Mouse (Mus musculus): Measurements from ENCODE around the gene Dchs1.
"Not testable (repeated sequence)": the region's sequence is repeated elsewhere in the genome, so short reads cannot be mapped to it uniquely, and the experiment has no call there.

DNA sequence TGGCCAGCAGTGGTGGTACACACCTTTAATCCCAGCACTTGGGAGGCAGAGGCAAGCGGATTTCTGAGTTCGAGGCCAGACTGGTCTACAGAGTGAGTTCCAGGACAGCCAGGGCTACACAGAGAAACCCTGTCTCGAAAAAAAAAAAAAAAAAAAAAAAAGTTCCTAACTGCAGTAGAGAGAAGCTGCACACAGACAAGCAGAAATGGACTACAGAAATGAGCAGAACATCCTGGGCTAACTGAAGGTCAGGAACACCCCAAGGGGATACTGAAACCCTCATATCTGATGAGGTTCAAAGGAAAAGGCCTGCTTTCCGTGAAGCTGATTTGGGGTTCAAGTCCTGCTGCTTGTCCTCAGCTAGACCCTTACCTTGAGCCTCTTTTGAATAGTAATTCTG is 52.0 kb downstream of the Dchs1 start:
- TF ChIP-seq CTCF (IDR thresholded peaks at IDR 0.05; ENCODE audit: extremely low read depth, insufficient read length, insufficient replicate concordance, low read depth, low read length); POLR2A (IDR thresholded peaks at IDR 0.05; ENCODE audit: low read depth, low read length): not testable (repeated sequence)

All from small intestine, adult 2 months (tissue).